Mouse (Mus musculus) hindbrain, embryonic 14.5 days (tissue): Measurements from ENCODE around the gene Pdss2. TPM values are rescaled to one million over a fixed set of nuclear protein-coding genes. Genes with fewer than 3 reads are reported as not detected.

Experiments used
- ATAC-seq: fragments of 200-750 bp; cut with Nextera tagmentation; 2 replicates; pipeline ENCODE4 v1.8.0; 2017; ENCODE audit warnings: moderate number of reproducible peaks, mild to moderate bottlenecking, moderate TSS enrichment, moderate library complexity; ENCODE audit not compliant: low FRiP score
- DNase-seq: peaks from one replicate; pipeline ENCODE4 v3.0.0-alpha.2; 2015; ENCODE audit warnings: low spot score
- H3K27ac ChIP-seq: fragments of 300-500 bp; sonication (generic); 2 replicates; pipeline ENCODE4 v1.5.1; 2014; ENCODE audit warnings: mild to moderate bottlenecking, moderate library complexity
- H3K27me3 ChIP-seq: fragments of 300-500 bp; sonication (generic); 2 replicates; pipeline ENCODE4 v1.6.1; 2014; ENCODE audit warnings: mild to moderate bottlenecking, low read length, mixed read lengths; ENCODE audit not compliant: control insufficient read depth, insufficient read depth
- H3K36me3 ChIP-seq: fragments of 300-500 bp; sonication (generic); replicated peaks from 2 replicates; pipeline ENCODE4 v1.6.1; 2014; ENCODE audit not compliant: control insufficient read depth, insufficient read depth
- H3K4me1 ChIP-seq: fragments of 300-500 bp; sonication (generic); replicated peaks from 2 replicates; pipeline ENCODE4 v1.6.1; 2014; ENCODE audit warnings: antibody characterized with exemption, low read length, mixed read lengths; ENCODE audit not compliant: control insufficient read depth, insufficient read depth
- H3K4me2 ChIP-seq: fragments of 300-500 bp; sonication (generic); replicated peaks from 2 replicates; pipeline ENCODE4 v1.6.1; 2014; ENCODE audit warnings: mild to moderate bottlenecking, moderate library complexity
- H3K4me3 ChIP-seq: fragments of 300-500 bp; sonication (generic); replicated peaks from 2 replicates; pipeline ENCODE4 v1.5.1; 2014; ENCODE audit warnings: mild to moderate bottlenecking, low read length
- H3K9ac ChIP-seq: fragments of 300-500 bp; sonication (generic); 2 replicates; pipeline ENCODE4 v1.6.1; 2014
- H3K9me3 ChIP-seq: fragments of 300-500 bp; sonication (generic); 2 replicates; pipeline ENCODE4 v1.6.1; 2016; ENCODE audit warnings: low read length; ENCODE audit not compliant: control insufficient read depth
- WGBS: fragments of 180-500 bp; shearing (Covaris S2); extraction: QIAGEN DNeasy Blood & Tissue Kit; methylation state at CpG from one replicate; pipeline ENCODE4 v1.1.7; 2014; 5-methylcytosine and 5-hydroxymethylcytosine counted together
- polyA plus RNA-seq: library from polyadenylated mRNA; unstranded; fragments of >200 nt; fragmentation: Nextera tagmentation; extraction: Ambion mirVana; gene quantifications from 2 replicates; pipeline ENCODE4 v1.2.1, GENCODE M21; 2014

The Pdss2 gene
- polyA plus RNA-seq, 1 experiment from 2014 or later: 15.0 TPM

GRCm38 (mm10) chr10:43488258-43488657, 267.0 kb downstream of the Pdss2 start:
- ATAC-seq: no peak
- Histone ChIP-seq H3K4me1 (peaks cover 6% of the 10 kb centered on the region), H3K36me3 (no peaks in the 10 kb centered on the region), H3K9ac (no peak overlapping the region), H3K27ac (no peak overlapping the region), H3K4me3 (no peak overlapping the region), H3K27me3 (no peaks in the 10 kb centered on the region), H3K9me3 (no peaks in the 10 kb centered on the region), H3K4me2 (no peak overlapping the region)
- 88% methylated on average over 4 of the region's 4 CpGs for WGBS
- DNase-seq: no peak

- no peaks in the 10 kb centered on the region for H3K9me3 ChIP-seq
- DNase-seq: no peak
- ATAC-seq: no peak
- H3K27ac ChIP-seq: no peak overlapping the region
- no peaks in the 10 kb centered on the region for H3K27me3 ChIP-seq
- H3K4me1 ChIP-seq: no peaks in the 10 kb centered on the region
- H3K4me3 ChIP-seq: no peak overlapping the region
- peaks cover 2% of the 10 kb centered on the region; the same call in 1 of the 2 replicates for H3K36me3 ChIP-seq
- H3K9ac ChIP-seq: no peak overlapping the region
- no peak overlapping the region for H3K4me2 ChIP-seq
- WGBS: 85% methylated on average over 7 of the region's 7 CpGs
Observed at GRCm38 (mm10) chr10:43489139-43489538, 267.9 kb downstream of the Pdss2 start.

- Histone ChIP-seq H3K27me3 (no peaks in the 10 kb centered on the region), H3K4me2 (no peak overlapping the region), H3K9ac (no peak overlapping the region), H3K27ac (no peak overlapping the region), H3K9me3 (no peaks in the 10 kb centered on the region), H3K36me3 (peaks cover 6% of the 10 kb centered on the region), H3K4me3 (no peak overlapping the region), H3K4me1 (no peaks in the 10 kb centered on the region)
- DNase-seq (no peak), ATAC-seq (no peak)
- 71% methylated on average over 6 of the region's 6 CpGs for WGBS
Observed at GRCm38 (mm10) chr10:43489550-43489949, 268.3 kb downstream of the Pdss2 start.

- no peak for DNase-seq
- WGBS: 79% methylated on average over 8 of the region's 8 CpGs
- Histone ChIP-seq H3K36me3 (peaks cover 11% of the 10 kb centered on the region), H3K4me3 (no peak overlapping the region), H3K27me3 (no peaks in the 10 kb centered on the region), H3K4me1 (no peaks in the 10 kb centered on the region), H3K9ac (no peak overlapping the region), H3K9me3 (no peaks in the 10 kb centered on the region), H3K4me2 (no peak overlapping the region), H3K27ac (no peak overlapping the region)
- no peak for ATAC-seq
Observed at GRCm38 (mm10) chr10:43490034-43490433, 268.7 kb downstream of the Pdss2 start.

GRCm38 (mm10) chr10:43490846-43491245, 269.6 kb downstream of the Pdss2 start:
- 83% methylated on average over 5 of the region's 5 CpGs for WGBS
- DNase-seq: no peak
- peaks cover 18% of the 10 kb centered on the region for H3K36me3 ChIP-seq
- no peak for ATAC-seq
- no peak overlapping the region for H3K4me2 ChIP-seq
- no peaks in the 10 kb centered on the region for H3K9me3 ChIP-seq
- H3K4me1 ChIP-seq: no peaks in the 10 kb centered on the region
- no peak overlapping the region for H3K4me3 ChIP-seq
- H3K9ac ChIP-seq: no peak overlapping the region
- no peaks in the 10 kb centered on the region for H3K27me3 ChIP-seq
- no peak overlapping the region for H3K27ac ChIP-seq

GRCm38 (mm10) chr10:43502599-43502998, 281.3 kb downstream of the Pdss2 start:
- Histone ChIP-seq H3K36me3 (peaks cover 30% of the 10 kb centered on the region), H3K9ac (no peak overlapping the region), H3K4me3 (no peak overlapping the region), H3K27ac (no peak overlapping the region), H3K27me3 (no peaks in the 10 kb centered on the region), H3K4me2 (no peak overlapping the region), H3K9me3 (no peaks in the 10 kb centered on the region), H3K4me1 (no peaks in the 10 kb centered on the region)
- WGBS: 85% methylated on average over 4 of the region's 4 CpGs
- DNase-seq (no peak), ATAC-seq (peak; percentile 40; the same call in 1 of the 2 replicates)

- Histone ChIP-seq H3K36me3 (peaks cover 18% of the 10 kb centered on the region), H3K4me1 (no peaks in the 10 kb centered on the region), H3K4me2 (no peak overlapping the region), H3K4me3 (no peak overlapping the region), H3K9me3 (no peaks in the 10 kb centered on the region), H3K27me3 (no peaks in the 10 kb centered on the region), H3K27ac (no peak overlapping the region), H3K9ac (no peak overlapping the region)
- DNase-seq: no peak
- WGBS: 100% methylated on average over 1 of the region's 1 CpGs
- no peak for ATAC-seq
Observed at GRCm38 (mm10) chr10:43504291-43504690, 283.0 kb downstream of the Pdss2 start.

- Histone ChIP-seq H3K4me1 (no peaks in the 10 kb centered on the region), H3K4me3 (no peak overlapping the region), H3K9ac (no peak overlapping the region), H3K27ac (no peak overlapping the region), H3K9me3 (no peaks in the 10 kb centered on the region), H3K36me3 (peaks cover 34% of the 10 kb centered on the region), H3K27me3 (no peaks in the 10 kb centered on the region), H3K4me2 (no peak overlapping the region)
- no peak for DNase-seq
- WGBS: 71% methylated on average over 4 of the region's 4 CpGs
- no peak for ATAC-seq
Observed at GRCm38 (mm10) chr10:43507051-43507450, 285.8 kb downstream of the Pdss2 start.

- H3K4me2 ChIP-seq: no peak overlapping the region
- WGBS: 98% methylated on average over 7 of the region's 7 CpGs
- no peak overlapping the region for H3K27ac ChIP-seq
- H3K4me1 ChIP-seq: no peaks in the 10 kb centered on the region
- H3K9ac ChIP-seq: no peak overlapping the region
- peaks cover 37% of the 10 kb centered on the region for H3K36me3 ChIP-seq
- ATAC-seq (no peak), DNase-seq (no peak)
- H3K27me3 ChIP-seq: no peaks in the 10 kb centered on the region
- H3K4me3 ChIP-seq: no peak overlapping the region
- no peaks in the 10 kb centered on the region for H3K9me3 ChIP-seq
Observed at GRCm38 (mm10) chr10:43509228-43509627, 287.9 kb downstream of the Pdss2 start.

GRCm38 (mm10) chr10:43512976-43513375, 291.7 kb downstream of the Pdss2 start:
- H3K4me3 ChIP-seq: no peak overlapping the region
- DNase-seq (no peak), ATAC-seq (no peak)
- no peaks in the 10 kb centered on the region for H3K4me1 ChIP-seq
- WGBS: 94% methylated on average over 10 of the region's 10 CpGs
- no peaks in the 10 kb centered on the region for H3K27me3 ChIP-seq
- no peak overlapping the region for H3K9ac ChIP-seq
- peaks cover 28% of the 10 kb centered on the region for H3K36me3 ChIP-seq
- no peak overlapping the region for H3K27ac ChIP-seq
- no peaks in the 10 kb centered on the region for H3K9me3 ChIP-seq
- no peak overlapping the region for H3K4me2 ChIP-seq
